Mouse (Mus musculus): ENCODE results near the gene Tnni2. TPM values are rescaled to one million over a fixed set of nuclear protein-coding genes. Genes with fewer than 3 reads are reported as not detected.
A peak's percentile ranks its signal among the peaks of the same experiment; 100 is the strongest.
"Not testable (repeated sequence)": the region's sequence is repeated elsewhere in the genome, so short reads cannot be mapped to it uniquely, and the experiment has no call there.

The Tnni2 gene
- under 1 TPM in 1 of 2 experiments, not detected in 1; 0.83 TPM for total RNA-seq (2021)

DNA sequence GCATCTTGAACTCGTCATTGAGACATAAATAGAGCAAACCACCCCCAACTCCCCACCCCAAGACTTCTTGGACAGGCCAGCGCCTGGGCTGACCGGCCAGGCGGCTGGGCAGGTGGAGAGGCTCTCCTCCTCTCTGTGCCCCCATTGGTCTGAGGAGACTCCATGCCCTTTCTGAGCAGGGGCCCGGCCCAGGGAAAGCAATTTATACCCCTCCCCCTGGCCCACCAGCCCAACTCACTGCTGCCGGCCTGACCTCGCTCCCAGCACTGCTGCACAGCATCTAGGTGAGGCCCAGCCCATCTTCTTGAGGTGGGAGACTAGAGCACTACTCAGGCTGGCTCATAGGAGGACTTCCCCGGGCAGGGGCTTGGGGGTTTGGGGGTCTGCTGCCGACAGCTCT, at the start of gene Tnni2:
TSS of gene Tnni2 (plus strand) at position 224 of the 400 bp plus-strand sequence.
- intact Hi-C loops (cut with DNase I) = loop anchor here (5.0 kb wide), 2 partner anchors 56 to 141 kb away; partner anchors contain the start of gene Tnnt3

DNA sequence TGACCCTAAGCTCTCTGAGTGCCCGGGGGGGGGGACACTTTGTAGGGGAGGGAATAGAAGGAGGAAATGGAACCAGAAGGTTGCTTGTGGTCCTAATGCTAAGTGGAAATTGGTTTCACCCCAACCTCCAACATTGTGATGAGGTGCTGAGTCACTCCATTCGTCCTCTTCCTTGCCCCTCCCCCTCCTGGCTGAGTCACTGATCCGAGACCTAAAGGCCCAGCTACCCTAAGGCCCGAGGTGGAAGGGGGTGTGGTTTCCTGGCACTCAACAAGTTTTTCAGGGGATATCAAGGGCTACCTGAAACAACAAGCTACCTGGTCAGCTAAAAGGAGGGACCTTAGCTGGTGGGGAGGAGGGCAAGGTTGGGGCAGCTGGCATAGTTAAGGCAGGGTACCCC, 48.4 kb upstream of the Tnni2 start:
- intact Hi-C loops (cut with DNase I) = no loop called here
- peak in 1 of 2 experiments; percentile 50 for DNase-seq (ENCODE audit: extremely low spot score in 1 of 2, low spot score in 2 of 2)

More for the DNA sequence above, at the start of gene Tnni2:
- no peak for DNase-seq (ENCODE audit: extremely low spot score in 1 of 2, low spot score in 2 of 2)

DNA sequence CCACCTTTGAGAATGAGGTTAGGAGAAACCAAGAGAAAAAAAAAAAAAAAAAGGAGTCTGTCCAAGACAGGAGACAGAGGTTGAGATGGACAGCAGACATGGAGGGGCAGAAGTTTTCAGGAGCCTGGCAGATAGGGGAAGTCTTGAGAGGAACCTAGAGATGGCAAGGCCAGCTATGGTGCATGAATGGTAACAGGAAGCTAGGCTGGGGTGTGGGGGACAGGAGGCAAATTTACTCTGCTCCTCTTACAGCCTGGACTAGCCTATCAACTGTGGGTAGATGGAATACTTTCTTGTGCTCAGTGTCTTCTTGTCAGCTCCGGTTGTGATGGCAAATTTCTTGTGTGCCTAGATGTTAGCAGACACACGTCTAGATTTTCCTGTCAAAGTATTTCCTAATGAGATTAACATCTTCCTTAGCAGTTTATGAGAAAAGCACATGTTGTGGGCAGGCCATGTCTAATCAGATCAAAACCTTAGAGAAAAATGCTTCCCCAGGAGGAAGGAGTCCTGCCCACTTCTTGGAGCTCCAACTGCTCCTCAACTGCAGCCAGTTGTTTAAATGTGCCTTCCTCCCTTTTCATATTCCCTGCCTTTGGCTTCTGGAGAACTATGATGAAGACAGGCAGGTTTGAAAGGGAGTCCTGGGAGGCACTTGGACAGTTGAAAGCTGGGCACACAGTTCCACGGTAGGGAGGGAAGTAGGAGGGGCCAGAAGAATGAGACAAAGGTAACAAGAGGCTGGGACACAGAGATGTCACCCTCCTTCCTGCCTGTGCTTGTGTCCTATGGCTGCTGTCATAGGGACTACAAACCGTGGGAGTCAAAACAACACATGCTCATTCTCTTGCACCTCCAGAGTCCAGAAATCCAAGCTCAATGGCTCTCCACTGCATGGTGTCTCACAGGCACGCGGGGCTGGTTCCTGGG, 47.1 kb upstream of the Tnni2 start:
- intact Hi-C loops (cut with DNase I) = no loop called here
- no peak for DNase-seq (ENCODE audit: extremely low spot score in 1 of 2, low spot score in 2 of 2)

DNA sequence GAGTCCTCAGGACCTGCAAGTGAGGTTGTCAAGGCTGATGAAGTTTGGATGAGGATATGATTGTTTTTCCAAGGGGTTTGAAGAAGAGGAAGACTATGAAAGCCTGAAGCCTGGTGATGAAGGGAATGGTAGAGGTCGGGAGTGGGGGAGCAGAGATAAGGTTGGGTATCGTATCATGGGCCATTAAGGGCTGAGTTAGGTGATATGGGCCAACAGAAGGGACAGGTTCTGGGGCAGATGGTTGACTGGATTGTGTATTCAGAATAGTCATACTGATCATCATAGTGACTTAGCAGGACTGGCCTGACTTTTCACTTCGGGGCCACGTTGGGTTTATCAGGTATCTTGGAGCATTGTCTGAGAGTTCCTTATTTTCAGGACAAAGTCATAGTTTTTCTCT, 46.1 kb upstream of the Tnni2 start:
- DNase-seq (ENCODE audit: extremely low spot score in 1 of 2, low spot score in 2 of 2) = no peak
- intact Hi-C loops (cut with DNase I) = no loop called here

DNA sequence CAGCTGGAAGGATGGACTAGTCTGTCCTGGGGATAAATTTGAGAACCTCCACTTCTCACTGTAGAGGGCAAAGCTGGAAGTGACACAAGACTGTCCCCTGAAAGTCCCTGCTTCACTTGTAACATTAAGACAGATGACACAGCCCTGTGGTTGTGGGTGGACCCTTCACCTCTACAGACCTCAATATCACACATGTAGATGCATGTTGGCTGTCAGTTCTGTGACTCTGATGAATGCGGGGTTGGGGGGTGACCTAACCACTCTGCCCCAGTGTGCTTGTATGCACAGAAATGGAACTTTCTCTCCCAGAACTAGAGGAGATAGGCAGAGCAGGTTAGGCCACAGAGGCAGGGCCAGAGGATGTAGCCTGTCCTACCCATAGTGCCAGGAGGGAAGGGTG, 45.0 kb upstream of the Tnni2 start:
- intact Hi-C loops (cut with DNase I) = no loop called here

DNA sequence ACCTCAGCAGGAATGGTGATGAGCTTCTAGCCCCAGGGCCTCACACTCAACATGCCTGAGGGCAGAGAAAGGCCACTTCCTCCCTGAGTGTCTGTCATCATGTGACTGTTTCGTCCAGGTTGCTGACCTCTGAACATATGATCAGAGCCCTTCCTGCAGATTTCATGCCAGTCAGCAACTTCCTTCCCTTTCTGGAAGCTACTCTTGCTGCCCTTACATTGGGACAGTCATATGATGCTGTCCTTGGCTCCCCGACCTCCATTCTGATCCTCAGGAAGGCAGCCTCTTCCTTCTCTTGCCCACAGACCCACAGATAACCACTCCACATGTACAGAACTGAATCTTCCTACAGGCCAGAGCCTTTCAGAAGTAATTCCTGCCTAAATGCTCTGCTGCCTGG, 43.6 kb upstream of the Tnni2 start:
- intact Hi-C loops (cut with DNase I) = no loop called here
- DNase-seq (ENCODE audit: extremely low spot score in 1 of 2, low spot score in 2 of 2) = no peak

More for the DNA sequence above, 45.0 kb upstream of the Tnni2 start:
- no peak for DNase-seq (ENCODE audit: extremely low spot score in 1 of 2, low spot score in 2 of 2)

DNA sequence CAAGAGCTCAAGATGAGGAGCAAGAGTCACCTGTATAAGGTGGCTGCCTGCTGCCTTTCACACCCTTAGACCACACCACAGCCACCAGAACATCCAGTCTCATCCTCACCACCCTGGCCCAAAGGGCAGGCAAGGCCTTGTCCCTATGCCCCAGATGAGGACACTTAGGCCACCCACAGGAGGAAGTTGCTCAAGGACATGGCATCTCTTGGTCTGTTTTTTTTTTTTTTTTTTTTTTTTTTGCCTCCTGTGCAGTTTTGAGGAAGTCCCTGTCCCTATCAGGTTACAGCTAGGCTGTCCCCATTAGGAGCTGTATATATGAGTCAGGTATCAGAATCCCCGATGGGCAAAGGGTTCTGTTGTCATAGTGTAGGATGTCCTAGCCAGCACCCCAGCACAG, 42.4 kb upstream of the Tnni2 start:
- no peak for DNase-seq (ENCODE audit: extremely low spot score in 1 of 2, low spot score in 2 of 2)
- intact Hi-C loops (cut with DNase I) = no loop called here

DNA sequence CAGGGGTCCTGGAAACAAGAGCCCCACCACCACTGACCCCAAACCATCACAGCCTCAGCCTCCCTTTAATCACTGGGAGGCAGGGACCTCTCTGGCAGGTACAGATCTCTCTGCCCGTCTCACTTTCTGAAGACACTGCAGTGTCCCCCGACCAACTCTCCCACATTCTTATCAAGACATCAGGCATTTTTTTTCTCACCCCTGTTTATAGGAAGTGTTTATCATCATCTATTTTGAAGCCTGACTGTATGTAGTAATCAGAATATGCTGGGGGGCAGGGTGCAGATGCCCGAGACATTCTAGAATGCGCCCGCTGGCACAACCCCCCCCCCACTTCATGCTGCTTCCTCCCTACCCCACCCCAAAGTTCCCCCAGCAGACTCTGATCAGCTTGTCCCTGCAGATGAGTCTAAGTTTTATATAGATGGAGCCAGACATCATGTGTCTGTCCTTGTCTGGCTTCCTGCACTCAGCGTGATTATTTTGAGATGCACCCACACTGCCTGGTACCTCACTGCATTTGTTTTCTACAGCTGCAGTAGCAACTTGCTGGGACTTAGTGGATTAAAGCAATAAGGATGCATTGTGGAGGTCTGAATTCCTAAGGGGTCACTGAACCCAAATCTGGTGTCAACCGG, 41.4 kb upstream of the Tnni2 start:
- intact Hi-C loops (cut with DNase I) = no loop called here
- DNase-seq (ENCODE audit: extremely low spot score in 1 of 2, low spot score in 2 of 2) = no peak

DNA sequence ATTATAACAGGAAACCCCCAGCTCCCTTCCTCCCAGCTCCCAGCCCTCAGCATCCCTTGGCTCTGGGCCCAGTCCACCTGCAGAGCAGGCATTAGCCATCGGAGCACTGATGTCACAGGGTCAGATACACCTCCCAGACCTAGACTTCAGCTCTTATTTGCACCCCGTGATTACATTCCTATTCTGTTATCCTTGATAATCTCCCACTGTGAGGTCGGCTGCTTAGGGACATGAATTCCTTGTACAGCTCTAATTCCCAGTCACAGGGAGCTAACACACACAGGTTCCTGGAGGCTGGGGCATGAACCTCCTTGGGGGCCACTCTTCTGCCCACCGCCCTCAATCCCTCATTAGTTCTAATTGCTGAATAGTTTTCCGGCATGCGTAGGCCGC, 40.9 kb upstream of the Tnni2 start:
- peak in 1 of 2 experiments; percentile 61 for DNase-seq (ENCODE audit: extremely low spot score in 1 of 2, low spot score in 2 of 2)
- intact Hi-C loops (cut with DNase I) = no loop called here

DNA sequence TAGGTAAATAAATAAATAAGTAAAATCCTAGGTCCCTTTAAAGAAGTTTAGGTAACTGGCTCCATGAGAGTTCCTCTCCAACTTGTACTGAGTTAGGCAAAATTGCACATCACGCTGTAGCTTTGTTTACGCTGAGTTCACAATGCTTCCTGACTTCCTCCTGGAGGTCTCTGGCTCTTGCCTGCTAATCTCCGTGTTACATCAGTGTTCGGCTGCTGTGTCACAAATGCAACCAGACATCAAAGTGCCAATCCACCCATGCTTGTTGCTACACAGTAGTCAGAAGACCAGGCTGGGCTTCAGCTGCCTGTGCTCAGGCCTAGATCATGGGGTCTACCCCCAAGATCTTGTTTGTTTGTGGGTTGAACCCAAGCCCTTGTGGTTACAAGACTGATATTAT, 38.0 kb upstream of the Tnni2 start:
- DNase-seq (ENCODE audit: extremely low spot score in 1 of 2, low spot score in 2 of 2) = no peak
- intact Hi-C loops (cut with DNase I) = no loop called here

DNA sequence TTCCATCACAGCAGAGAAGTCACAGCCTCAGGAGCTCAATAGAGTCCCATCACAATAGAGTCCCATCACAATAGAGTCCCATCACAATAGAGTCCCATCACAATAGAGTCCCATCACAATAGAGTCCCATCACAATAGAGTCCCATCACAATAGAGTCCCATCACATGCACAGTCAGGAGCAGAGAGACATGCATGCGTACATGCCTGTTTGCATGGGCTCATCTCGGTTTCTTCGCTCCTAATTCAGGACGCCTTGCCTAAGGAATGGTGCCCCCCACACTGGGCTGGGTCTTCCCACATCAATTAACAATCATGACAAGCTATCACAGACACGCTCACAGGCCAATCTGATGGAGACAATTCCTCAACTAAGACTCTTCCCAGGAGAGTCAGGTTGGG, 36.5 kb upstream of the Tnni2 start:
- intact Hi-C loops (cut with DNase I); DNase-seq (ENCODE audit: extremely low spot score in 1 of 2, low spot score in 2 of 2): not testable (repeated sequence)

DNA sequence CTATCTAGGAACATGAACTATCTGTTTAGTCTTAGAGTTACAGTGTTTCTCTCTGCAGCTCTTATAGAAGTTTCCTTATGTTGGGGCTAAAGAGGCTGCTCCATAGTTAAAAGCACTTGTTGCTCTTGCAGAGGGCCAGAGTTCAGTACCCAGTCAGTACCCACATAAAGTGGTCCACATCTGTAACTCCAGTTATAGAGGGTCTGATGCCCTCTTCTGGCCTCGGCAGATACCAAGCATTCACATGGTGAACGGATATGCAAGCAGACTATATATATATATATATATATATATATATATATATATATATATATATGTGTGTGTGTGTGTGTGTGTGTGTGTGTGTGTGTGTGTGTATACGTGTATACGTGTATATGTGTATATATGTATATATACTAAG, 33.7 kb upstream of the Tnni2 start:
- intact Hi-C loops (cut with DNase I) = no loop called here
- no peak for DNase-seq (ENCODE audit: extremely low spot score in 1 of 2, low spot score in 2 of 2)

DNA sequence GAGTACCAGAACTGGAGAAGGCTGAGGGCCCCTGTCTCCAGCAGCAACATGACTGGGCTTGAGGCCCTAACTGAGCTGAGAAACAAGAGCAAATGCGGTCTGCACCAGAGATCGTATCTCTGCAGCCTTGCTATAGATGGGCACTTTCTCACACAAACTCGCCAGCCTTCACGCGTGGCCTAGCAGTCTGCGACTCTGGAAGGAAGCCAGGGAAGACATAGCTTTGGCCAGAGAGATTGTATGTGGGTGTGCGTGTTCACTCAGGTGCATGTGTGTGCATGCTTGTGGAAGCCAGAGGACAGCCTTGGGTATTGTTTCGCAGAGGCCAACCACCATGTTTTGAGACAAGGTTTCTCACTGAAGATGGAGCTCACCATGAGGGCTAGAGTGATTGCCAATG, 32.9 kb upstream of the Tnni2 start:
- intact Hi-C loops (cut with DNase I) = no loop called here
- no peak for DNase-seq (ENCODE audit: extremely low spot score in 1 of 2, low spot score in 2 of 2)

DNA sequence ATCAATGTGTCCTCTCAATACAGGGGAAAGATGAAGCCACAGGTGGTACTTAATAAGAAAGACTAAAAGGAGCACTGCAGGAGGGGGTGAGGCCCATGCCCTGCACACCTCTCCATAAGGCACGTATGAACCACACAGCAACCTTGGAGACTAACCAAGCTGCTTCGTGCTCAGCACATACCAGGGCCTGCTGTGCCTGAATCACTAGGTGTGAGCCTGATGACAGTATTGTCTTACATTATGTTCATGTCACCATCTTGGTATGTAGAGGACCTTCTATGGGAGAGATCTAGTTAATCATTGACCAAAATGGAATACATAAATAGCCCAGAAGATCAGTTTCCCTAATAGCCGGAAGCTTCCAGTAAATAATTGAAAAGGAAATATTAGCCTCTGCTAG, 32.0 kb upstream of the Tnni2 start:
- intact Hi-C loops (cut with DNase I) = no loop called here
- DNase-seq (ENCODE audit: extremely low spot score in 1 of 2, low spot score in 2 of 2) = no peak

DNA sequence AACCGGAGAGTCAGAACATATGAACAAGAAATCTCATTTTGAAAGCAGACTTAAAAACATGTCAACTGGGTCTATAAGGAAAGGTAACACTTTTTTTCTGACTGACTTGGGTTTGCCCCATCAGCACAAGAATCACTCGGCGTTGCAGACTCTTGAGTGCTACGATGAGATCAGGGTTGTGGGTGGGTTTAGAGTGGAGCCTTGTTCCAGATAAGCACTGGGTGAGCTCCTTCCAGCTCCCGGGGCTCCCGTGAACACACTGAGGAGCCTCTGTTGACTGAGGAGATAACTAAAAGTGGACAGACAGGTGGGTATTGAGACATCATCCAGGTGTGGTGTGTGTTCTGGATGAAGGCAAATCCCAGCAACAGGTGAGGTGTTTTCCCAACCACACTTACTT, 28.3 kb upstream of the Tnni2 start:
- intact Hi-C loops (cut with DNase I) = no loop called here
- DNase-seq (ENCODE audit: extremely low spot score in 1 of 2, low spot score in 2 of 2) = no peak

DNA sequence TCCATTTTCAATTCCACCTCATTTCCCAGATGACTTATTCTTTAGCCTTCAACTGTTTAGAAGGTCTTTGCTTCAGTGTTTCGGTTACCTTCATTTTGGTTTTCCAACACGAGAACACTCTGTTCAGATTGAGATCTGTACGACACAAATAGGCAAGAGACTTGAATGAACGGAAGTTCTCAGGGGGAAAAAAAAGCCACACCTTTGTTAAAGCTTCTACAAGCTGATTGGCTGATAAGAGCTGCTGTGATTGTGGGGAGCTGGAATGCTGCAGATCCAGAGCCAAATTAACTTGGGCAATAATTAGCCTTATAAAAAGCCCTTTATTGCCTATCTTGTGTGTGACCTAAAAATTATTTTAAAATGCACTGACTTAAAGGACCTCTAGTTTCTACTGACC, 26.3 kb upstream of the Tnni2 start:
- intact Hi-C loops (cut with DNase I) = no loop called here
- DNase-seq (ENCODE audit: extremely low spot score in 1 of 2, low spot score in 2 of 2) = no peak

DNA sequence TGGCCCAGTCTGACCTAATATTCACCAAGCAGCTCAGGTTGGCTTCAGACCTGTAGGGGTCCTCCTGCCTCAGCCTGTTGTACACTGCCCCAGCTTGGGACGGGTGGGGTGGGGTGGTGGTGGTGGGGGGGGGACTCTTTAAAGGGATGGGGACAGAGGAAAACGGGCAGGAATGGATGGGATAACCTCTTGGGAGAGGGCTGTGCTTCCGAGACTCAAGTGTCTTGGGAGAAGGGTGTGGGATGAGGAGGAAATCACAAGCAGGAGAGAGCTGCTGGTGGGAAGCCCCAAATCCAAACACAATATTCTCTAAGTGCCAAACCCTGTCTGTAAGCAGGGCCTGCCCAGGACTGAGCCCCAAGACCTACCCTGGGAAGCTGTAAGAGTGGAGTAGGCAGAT, 25.4 kb upstream of the Tnni2 start:
- intact Hi-C loops (cut with DNase I) = no loop called here
- DNase-seq (ENCODE audit: extremely low spot score in 1 of 2, low spot score in 2 of 2) = no peak

DNA sequence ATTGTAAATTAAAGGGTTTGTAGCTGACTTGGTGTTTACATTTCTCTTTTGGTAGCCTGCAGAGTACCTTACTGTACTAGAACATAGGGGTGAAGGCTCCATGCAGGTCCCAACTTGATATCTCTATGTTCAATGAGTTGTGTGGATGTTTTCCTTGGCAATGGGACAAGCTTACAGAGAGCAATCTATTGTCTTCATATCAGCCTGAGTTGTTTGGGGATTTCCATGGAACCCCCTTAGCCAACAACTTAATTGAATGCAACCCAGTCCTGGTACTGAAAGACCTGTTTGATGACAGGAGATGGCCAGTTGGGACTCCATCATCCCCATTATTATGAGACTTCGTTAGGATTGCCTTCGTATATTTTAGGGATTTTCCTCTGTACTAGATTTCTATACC, 23.6 kb upstream of the Tnni2 start:
- intact Hi-C loops (cut with DNase I) = no loop called here
- DNase-seq (ENCODE audit: extremely low spot score in 1 of 2, low spot score in 2 of 2) = no peak

DNA sequence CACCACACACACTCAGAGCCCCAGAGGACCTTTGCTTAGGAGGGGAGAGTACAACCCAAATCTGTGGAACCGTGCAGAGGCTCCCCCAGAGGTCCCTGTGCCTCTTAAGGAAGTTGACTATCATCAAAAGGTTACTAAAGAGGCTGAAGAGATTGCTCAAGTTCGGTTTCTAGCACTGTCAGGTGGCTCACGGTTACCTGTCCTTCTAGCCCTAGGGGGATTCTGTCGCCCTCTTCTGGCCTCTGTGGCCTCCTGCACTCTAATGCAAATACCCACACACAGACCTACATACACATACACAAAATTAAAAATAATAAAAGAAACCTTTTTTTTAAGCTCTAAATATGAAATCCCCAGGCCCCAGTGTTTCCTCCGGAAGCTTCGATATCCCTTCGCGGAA, 22.9 kb upstream of the Tnni2 start:
- intact Hi-C loops (cut with DNase I) = no loop called here
- no peak for DNase-seq (ENCODE audit: extremely low spot score in 1 of 2, low spot score in 2 of 2)

DNA sequence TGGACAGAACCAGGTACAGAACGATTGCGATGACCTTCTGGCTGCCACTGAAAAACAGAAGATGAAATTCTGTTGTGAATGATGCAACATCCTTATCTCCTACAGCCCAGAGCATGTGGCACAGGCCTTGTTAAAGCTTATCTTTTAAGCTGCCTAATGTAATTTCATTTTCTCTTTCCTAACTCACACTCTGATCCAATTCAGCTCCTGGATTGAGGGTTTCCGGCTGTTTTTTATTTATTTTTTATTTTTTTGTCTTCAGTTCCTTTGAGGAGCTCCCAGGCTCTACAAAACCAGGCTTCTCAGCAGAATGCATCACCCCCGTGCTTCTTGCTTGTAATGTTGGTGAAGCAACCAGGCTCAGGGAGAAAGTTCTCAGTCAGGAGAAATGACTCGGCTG, 21.7 kb upstream of the Tnni2 start:
- DNase-seq (ENCODE audit: extremely low spot score in 1 of 2, low spot score in 2 of 2) = no peak
- intact Hi-C loops (cut with DNase I) = no loop called here

All from left cerebral cortex, postnatal 10 days (tissue).